Comparison of ENCODE assay signal across 29 mouse cellular contexts in the genomic region with DNA sequence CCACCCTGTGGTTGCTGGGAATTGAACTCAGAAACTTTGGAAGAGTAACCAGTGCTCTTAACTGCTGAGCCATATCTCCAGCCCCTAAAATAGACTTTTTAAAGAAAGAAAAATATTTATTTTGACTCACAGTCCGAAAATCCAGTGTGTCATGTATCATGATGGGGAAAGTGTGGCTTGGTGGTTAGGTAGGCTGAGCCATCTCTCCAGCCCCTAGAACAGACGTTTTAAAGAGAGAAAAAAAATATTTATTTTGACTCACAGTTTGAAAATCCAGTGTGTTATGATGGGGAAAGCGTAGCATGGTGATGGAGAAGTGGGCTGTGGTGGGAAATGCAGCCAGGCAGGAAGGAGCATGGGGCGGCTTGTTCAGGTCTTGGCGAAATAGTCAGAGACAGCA.
"Had no signal": no experiment of that assay in that cellular context is flagged by ENCODE, and none has a peak within 500 bp of the region (broad histone marks: within the 10 kb centered on the region; RNA-seq: fewer than 3 reads in every experiment).

No protein-coding gene starts in this region.

- H3K27me3 ChIP-seq: heart, embryonic 13.5 days; heart, embryonic 15.5 days; hindbrain, embryonic 12.5 days; hindbrain, embryonic 13.5 days; hindbrain, embryonic 15.5 days; intestine, embryonic 15.5 days; kidney, embryonic 15.5 days had no signal

- H3K9ac ChIP-seq: heart, embryonic 13.5 days; heart, embryonic 15.5 days; hindbrain, embryonic 12.5 days; hindbrain, embryonic 13.5 days; hindbrain, embryonic 14.5 days; hindbrain, embryonic 15.5 days; intestine, embryonic 15.5 days; kidney, embryonic 15.5 days had no signal

- H3K27ac ChIP-seq: heart, embryonic 13.5 days; heart, embryonic 15.5 days; hindbrain, embryonic 10.5 days; hindbrain, embryonic 12.5 days; hindbrain, embryonic 13.5 days; hindbrain, embryonic 14.5 days; hindbrain, embryonic 15.5 days; hindbrain, postnatal 0 days; intestine, embryonic 15.5 days; kidney, embryonic 15.5 days; kidney, postnatal 0 days; layer of hippocampus, adult 2 months; left cerebral cortex, adult 2 months had no signal

- H3K4me3 ChIP-seq: heart, embryonic 13.5 days; heart, embryonic 15.5 days; hindbrain, embryonic 10.5 days; hindbrain, embryonic 12.5 days; hindbrain, embryonic 13.5 days; hindbrain, embryonic 15.5 days; intestine, embryonic 15.5 days; kidney, embryonic 15.5 days; layer of hippocampus, adult 2 months; left cerebral cortex, adult 2 months had no signal

- H3K36me3 ChIP-seq: heart, embryonic 15.5 days; hindbrain, embryonic 10.5 days; hindbrain, embryonic 12.5 days; hindbrain, embryonic 13.5 days; hindbrain, embryonic 15.5 days; intestine, embryonic 15.5 days; kidney, embryonic 15.5 days had no signal

- DNase-seq: heart, postnatal 10 days; heart, postnatal 14 days; heart, postnatal 36 days; heart, postnatal 4 days; kidney, adult 11 months; kidney, adult 18-20 months; kidney, adult 2 months; kidney, adult 8-10 months; kidney, adult 9 months; kidney, postnatal 10 days; kidney, postnatal 14 days; kidney, postnatal 25 days; kidney, postnatal 36 days; kidney, postnatal 4 days; layer of hippocampus, adult 9-11 months; layer of hippocampus, postnatal 36 days had no signal

- H3K4me1 ChIP-seq: hindbrain, embryonic 15.5 days; kidney, embryonic 15.5 days had no signal
